Mouse (Mus musculus) limb, embryonic 12.5 days (tissue): ENCODE measurements around the gene Cdh16. TPM values are rescaled to one million over a fixed set of nuclear protein-coding genes. Genes with fewer than 3 reads are reported as not detected.

Experiments used
- ATAC-seq: fragments of 200-750 bp; cut with Nextera tagmentation; 2 replicates; pipeline ENCODE4 v1.8.0; 2017; ENCODE audit warnings: low read depth, moderate TSS enrichment; ENCODE audit not compliant: insufficient number of reproducible peaks, insufficient read depth, low FRiP score, low TSS enrichment
- H3K27ac ChIP-seq: fragments of 300-500 bp; sonication (generic); 2 replicates; pipeline ENCODE4 v1.5.1; 2016; ENCODE audit warnings: mild to moderate bottlenecking, moderate library complexity
- H3K27me3 ChIP-seq: fragments of 300-500 bp; sonication (generic); 2 replicates; pipeline ENCODE4 v1.6.1; 2016; ENCODE audit warnings: mild to moderate bottlenecking, moderate library complexity
- H3K36me3 ChIP-seq: fragments of 300-500 bp; sonication (generic); 2 replicates; pipeline ENCODE4 v1.6.1; 2016; ENCODE audit warnings: mild to moderate bottlenecking, moderate library complexity
- H3K4me1 ChIP-seq: fragments of 300-500 bp; sonication (generic); replicated peaks from 2 replicates; pipeline ENCODE4 v1.6.1; 2016
- H3K4me2 ChIP-seq: fragments of 300-500 bp; sonication (generic); 2 replicates; pipeline ENCODE4 v1.6.1; 2016; ENCODE audit warnings: mild to moderate bottlenecking, moderate library complexity
- H3K4me3 ChIP-seq: fragments of 300-500 bp; sonication (generic); replicated peaks from 2 replicates; pipeline ENCODE4 v1.5.1; 2016; ENCODE audit warnings: mild to moderate bottlenecking
- H3K9ac ChIP-seq: fragments of 300-500 bp; sonication (generic); replicated peaks from 2 replicates; pipeline ENCODE4 v1.6.1; 2016; ENCODE audit warnings: mild to moderate bottlenecking, moderate library complexity
- H3K9me3 ChIP-seq: fragments of 300-500 bp; sonication (generic); 2 replicates; pipeline ENCODE4 v1.6.1; 2016; ENCODE audit warnings: mild to moderate bottlenecking, moderate library complexity
- WGBS: fragments of 180-500 bp; shearing (Covaris S2); methylation state at CpG from one replicate; pipeline ENCODE4 v1.1.7; 2016; 5-methylcytosine and 5-hydroxymethylcytosine counted together
- polyA plus RNA-seq: library from polyadenylated mRNA; unstranded; fragments of >200 nt; fragmentation: Nextera tagmentation; extraction: Ambion mirVana; gene quantifications from 2 replicates; pipeline ENCODE4 v1.2.1, GENCODE M21; 2016

Cdh16 gene
- polyA plus RNA-seq, 1 experiment from 2014 or later: not detected

- peak overlapping the region; percentile 76 for H3K4me2 ChIP-seq
- 58% methylated on average over 6 of the region's 6 CpGs for WGBS
These were observed 8.3 kb upstream of the Cdh16 start for GRCm38 (mm10) chr8:104632486-104632885.

GRCm38 (mm10) chr8:104631975-104632374 is 7.8 kb upstream of the Cdh16 start:
- Histone ChIP-seq H3K4me3 (peak overlapping the region; percentile 45; the same call in 1 of the 2 replicates), H3K9me3 (no peaks in the 10 kb centered on the region), H3K9ac (no peak overlapping the region), H3K4me2 (peak overlapping the region; percentile 76), H3K4me1 (peaks cover 29% of the 10 kb centered on the region), H3K27ac (peak overlapping the region; percentile 85), H3K27me3 (peaks cover 27% of the 10 kb centered on the region), H3K36me3 (peaks cover 18% of the 10 kb centered on the region)
- 20% methylated on average over 5 of the region's 5 CpGs for WGBS
- peak; percentile 30 for ATAC-seq

More at GRCm38 (mm10) chr8:104632486-104632885, 8.3 kb upstream of the Cdh16 start:
- Histone ChIP-seq H3K36me3 (peaks cover 18% of the 10 kb centered on the region), H3K9me3 (no peaks in the 10 kb centered on the region), H3K27ac (peak overlapping the region; percentile 85), H3K4me1 (peaks cover 29% of the 10 kb centered on the region), H3K4me3 (no peak overlapping the region), H3K9ac (no peak overlapping the region), H3K27me3 (peaks cover 27% of the 10 kb centered on the region)
- no peak for ATAC-seq

- peak within 1 kb of the TSS; percentile 76 for H3K4me2 ChIP-seq
- peaks cover 16% of the 10 kb centered on the region for H3K36me3 ChIP-seq
- H3K4me3 ChIP-seq: peak within 1 kb of the TSS; percentile 45
- 0% methylated on average over 28 of the region's 28 CpGs for WGBS
- ATAC-seq: peak; percentile 66
- peak within 1 kb of the TSS; percentile 85 for H3K27ac ChIP-seq
- no peaks in the 10 kb centered on the region for H3K9me3 ChIP-seq
- peaks cover 27% of the 10 kb centered on the region for H3K27me3 ChIP-seq
- peaks cover 29% of the 10 kb centered on the region for H3K4me1 ChIP-seq
- peak within 1 kb of the TSS; percentile 52 for H3K9ac ChIP-seq
These were observed 6.9 kb upstream of the Cdh16 start, which contains the start of gene Rrad for GRCm38 (mm10) chr8:104630981-104631663. TSS of gene Rrad (minus strand) at chr8:104631327.

- Histone ChIP-seq H3K4me1 (peaks cover 29% of the 10 kb centered on the region), H3K27me3 (peaks cover 27% of the 10 kb centered on the region), H3K4me2 (peak overlapping the region; percentile 76), H3K36me3 (peaks cover 10% of the 10 kb centered on the region), H3K27ac (no peak overlapping the region), H3K9ac (peak overlapping the region; percentile 52), H3K9me3 (no peaks in the 10 kb centered on the region), H3K4me3 (peak overlapping the region; percentile 45)
- WGBS: 2% methylated on average over 36 of the region's 36 CpGs
- peak; percentile 8; the same call in 1 of the 2 replicates for ATAC-seq
These were observed 6.4 kb upstream of the Cdh16 start for GRCm38 (mm10) chr8:104630574-104630973.

- no peak for ATAC-seq
- H3K4me1 ChIP-seq: peaks cover 29% of the 10 kb centered on the region
- WGBS: 42% methylated on average over 8 of the region's 8 CpGs
- H3K9ac ChIP-seq: no peak overlapping the region
- peaks cover 27% of the 10 kb centered on the region for H3K27me3 ChIP-seq
- H3K36me3 ChIP-seq: peaks cover 5% of the 10 kb centered on the region
- H3K9me3 ChIP-seq: no peaks in the 10 kb centered on the region
- no peak overlapping the region for H3K27ac ChIP-seq
- peak overlapping the region; percentile 76 for H3K4me2 ChIP-seq
- peak overlapping the region; percentile 45 for H3K4me3 ChIP-seq
These were observed 5.9 kb upstream of the Cdh16 start for GRCm38 (mm10) chr8:104630111-104630479.

GRCm38 (mm10) chr8:104629306-104630110 is 5.3 kb upstream of the Cdh16 start:
- no peak overlapping the region for H3K9ac ChIP-seq
- no peak for ATAC-seq
- 0 out of 2 replicates have a peak overlapping the region, but pooled peaks have one; percentile 45 for H3K4me3 ChIP-seq
- no peaks in the 10 kb centered on the region for H3K9me3 ChIP-seq
- H3K27me3 ChIP-seq: peaks cover 27% of the 10 kb centered on the region
- 82% methylated on average over 22 of the region's 22 CpGs for WGBS
- H3K36me3 ChIP-seq: peaks cover under 1% of the 10 kb centered on the region; the same call in 1 of the 2 replicates
- 0 out of 2 replicates have a peak overlapping the region, but pooled peaks have one; percentile 76 for H3K4me2 ChIP-seq
- H3K4me1 ChIP-seq: peaks cover 29% of the 10 kb centered on the region
- no peak overlapping the region for H3K27ac ChIP-seq

- H3K9ac ChIP-seq: no peak overlapping the region
- H3K4me3 ChIP-seq: no peak overlapping the region
- no peak for ATAC-seq
- no peaks in the 10 kb centered on the region for H3K9me3 ChIP-seq
- no peak overlapping the region for H3K27ac ChIP-seq
- no peak overlapping the region for H3K4me2 ChIP-seq
- WGBS: 94% methylated on average over 21 of the region's 21 CpGs
- H3K4me1 ChIP-seq: peaks cover 29% of the 10 kb centered on the region
- no peaks in the 10 kb centered on the region for H3K36me3 ChIP-seq
- H3K27me3 ChIP-seq: peaks cover 27% of the 10 kb centered on the region
These were observed 4.2 kb upstream of the Cdh16 start for GRCm38 (mm10) chr8:104628402-104628801.

GRCm38 (mm10) chr8:104627065-104627740 is 3.0 kb upstream of the Cdh16 start:
- Histone ChIP-seq H3K36me3 (no peaks in the 10 kb centered on the region), H3K27ac (no peak overlapping the region), H3K9me3 (no peaks in the 10 kb centered on the region), H3K4me1 (peaks cover 21% of the 10 kb centered on the region), H3K9ac (no peak overlapping the region), H3K4me2 (no peak overlapping the region), H3K4me3 (no peak overlapping the region), H3K27me3 (peaks cover 27% of the 10 kb centered on the region)
- no peak for ATAC-seq
- 62% methylated on average over 4 of the region's 4 CpGs for WGBS

GRCm38 (mm10) chr8:104620765-104621164 is 3.4 kb downstream of the Cdh16 start:
- Histone ChIP-seq H3K4me3 (no peak overlapping the region), H3K27me3 (no peaks in the 10 kb centered on the region; the same call in 1 of the 2 replicates), H3K9me3 (no peaks in the 10 kb centered on the region), H3K36me3 (no peaks in the 10 kb centered on the region), H3K4me2 (no peak overlapping the region), H3K9ac (no peak overlapping the region), H3K27ac (no peak overlapping the region), H3K4me1 (no peaks in the 10 kb centered on the region)
- WGBS: 77% methylated on average over 5 of the region's 5 CpGs
- no peak for ATAC-seq

- 77% methylated on average over 4 of the region's 4 CpGs for WGBS
- Histone ChIP-seq H3K36me3 (no peaks in the 10 kb centered on the region), H3K9me3 (no peaks in the 10 kb centered on the region), H3K9ac (no peak overlapping the region), H3K4me2 (no peak overlapping the region), H3K27me3 (no peaks in the 10 kb centered on the region), H3K27ac (no peak overlapping the region), H3K4me1 (no peaks in the 10 kb centered on the region), H3K4me3 (no peak overlapping the region)
- ATAC-seq: no peak
These were observed 11.1 kb downstream of the Cdh16 start for GRCm38 (mm10) chr8:104613119-104613518.

GRCm38 (mm10) chr8:104611613-104612012 is 12.6 kb downstream of the Cdh16 start:
- 69% methylated on average over 4 of the region's 4 CpGs for WGBS
- Histone ChIP-seq H3K36me3 (no peaks in the 10 kb centered on the region), H3K9me3 (no peaks in the 10 kb centered on the region), H3K4me1 (peaks cover 3% of the 10 kb centered on the region; the same call in 1 of the 2 replicates), H3K27me3 (no peaks in the 10 kb centered on the region), H3K27ac (no peak overlapping the region), H3K9ac (no peak overlapping the region), H3K4me3 (no peak overlapping the region), H3K4me2 (no peak overlapping the region)
- ATAC-seq: no peak
